Mouse (Mus musculus): ENCODE results near the gene Thoc5. TPM values are rescaled to one million over a fixed set of nuclear protein-coding genes. Genes with fewer than 3 reads are reported as not detected.
A peak's percentile ranks its signal among the peaks of the same experiment; 100 is the strongest.

Gene Thoc5
- polyA plus RNA-seq, 1 experiment, result 22.3 TPM

- DNase-seq (ENCODE audit: low read depth, low spot score), result no peak
- 79% methylated on average over 5 of the region's 5 CpGs for WGBS
These were observed 5.3 kb downstream of the Thoc5 start for GRCm38 (mm10) chr11:4900437-4900836.

GRCm38 (mm10) chr11:4901956-4902355 lies 6.8 kb downstream of the Thoc5 start:
- WGBS, result 87% methylated on average over 6 of the region's 6 CpGs
- DNase-seq (ENCODE audit: low read depth, low spot score), result no peak

- DNase-seq (ENCODE audit: low read depth, low spot score), result no peak
These were observed 11.1 kb downstream of the Thoc5 start for GRCm38 (mm10) chr11:4906231-4906630.

GRCm38 (mm10) chr11:4916068-4916467 lies 20.9 kb downstream of the Thoc5 start:
- peak; percentile 37 for DNase-seq (ENCODE audit: low read depth, low spot score)

More at GRCm38 (mm10) chr11:4906231-4906630, 11.1 kb downstream of the Thoc5 start:
- 90% methylated on average over 6 of the region's 6 CpGs for WGBS

GRCm38 (mm10) chr11:4921281-4921680 lies 26.2 kb downstream of the Thoc5 start:
- DNase-seq (ENCODE audit: low read depth, low spot score), result no peak
- 89% methylated on average over 2 of the region's 2 CpGs for WGBS

More at GRCm38 (mm10) chr11:4916068-4916467, 20.9 kb downstream of the Thoc5 start:
- WGBS, result 30% methylated on average over 1 of the region's 1 CpGs

- 84% methylated on average over 7 of the region's 7 CpGs for WGBS
- DNase-seq (ENCODE audit: low read depth, low spot score), result no peak
These were observed 26.6 kb downstream of the Thoc5 start for GRCm38 (mm10) chr11:4921751-4922150.

GRCm38 (mm10) chr11:4927224-4927623 lies 32.1 kb downstream of the Thoc5 start:
- DNase-seq (ENCODE audit: low read depth, low spot score), result no peak
- 91% methylated on average over 3 of the region's 3 CpGs for WGBS

GRCm38 (mm10) chr11:4931009-4931601 lies 36.0 kb downstream of the Thoc5 start:
- 81% methylated on average over 1 of the region's 1 CpGs for WGBS
- DNase-seq (ENCODE audit: low read depth, low spot score), result no peak

- WGBS, result 82% methylated on average over 5 of the region's 5 CpGs
- DNase-seq (ENCODE audit: low read depth, low spot score), result no peak
These were observed 41.1 kb downstream of the Thoc5 start for GRCm38 (mm10) chr11:4936243-4936642.

GRCm38 (mm10) chr11:4946530-4946929 lies 51.4 kb downstream of the Thoc5 start:
- WGBS, result 48% methylated on average over 13 of the region's 13 CpGs
- DNase-seq (ENCODE audit: low read depth, low spot score), result no peak

- peak; percentile 11 for DNase-seq (ENCODE audit: low read depth, low spot score)
- under 1% methylated on average over 120 of the region's 120 CpGs for WGBS
These were observed 52.1 kb downstream of the Thoc5 start for GRCm38 (mm10) chr11:4946947-4947812.

GRCm38 (mm10) chr11:4947813-4948174 lies 52.7 kb downstream of the Thoc5 start, which contains the start of gene Nefh:
Gene Nefh (minus strand): TSS chr11:4948064.
- WGBS, result under 1% methylated on average over 40 of the region's 41 CpGs
- DNase-seq (ENCODE audit: low read depth, low spot score), result no peak

GRCm38 (mm10) chr11:4948792-4949191 lies 53.7 kb downstream of the Thoc5 start:
- WGBS, result 47% methylated on average over 8 of the region's 8 CpGs
- DNase-seq (ENCODE audit: low read depth, low spot score), result no peak

- DNase-seq (ENCODE audit: low read depth, low spot score), result no peak
- WGBS, result 9% methylated on average over 23 of the region's 23 CpGs
These were observed 54.3 kb downstream of the Thoc5 start for GRCm38 (mm10) chr11:4949256-4950044.

- DNase-seq (ENCODE audit: low read depth, low spot score), result no peak
- WGBS, result 8% methylated on average over 6 of the region's 6 CpGs
These were observed 58.3 kb downstream of the Thoc5 start for GRCm38 (mm10) chr11:4953401-4953800.

- WGBS, result 5% methylated on average over 8 of the region's 8 CpGs
- DNase-seq (ENCODE audit: low read depth, low spot score), result no peak
These were observed 58.8 kb downstream of the Thoc5 start for GRCm38 (mm10) chr11:4953918-4954317.

- no peak for DNase-seq (ENCODE audit: low read depth, low spot score)
- 27% methylated on average over 6 of the region's 6 CpGs for WGBS
These were observed 68.1 kb downstream of the Thoc5 start for GRCm38 (mm10) chr11:4963099-4963808.

GRCm38 (mm10) chr11:4966325-4966724 lies 71.2 kb downstream of the Thoc5 start:
- no peak for DNase-seq (ENCODE audit: low read depth, low spot score)

GRCm38 (mm10) chr11:4966888-4967287 lies 71.8 kb downstream of the Thoc5 start:
- WGBS, result 75% methylated on average over 5 of the region's 5 CpGs
- no peak for DNase-seq (ENCODE audit: low read depth, low spot score)

More at GRCm38 (mm10) chr11:4966325-4966724, 71.2 kb downstream of the Thoc5 start:
- 80% methylated on average over 2 of the region's 2 CpGs for WGBS
